ENCODE assay signal across 20 mouse cellular contexts in genomic region chr7:47427815-47428508, GRCm38 (mm10). TPM values are rescaled to one million over a fixed set of nuclear protein-coding genes. Genes with fewer than 3 reads are reported as not detected.
DNase-seq lines count a peak whose midpoint lies in the region; ATAC-seq lines count a peak whose summit lies in the region.
"Not testable (repeated sequence)": the region's sequence is repeated elsewhere in the genome, so short reads cannot be mapped to it uniquely, and the experiment has no call there.
"Had no signal": no experiment of that assay in that cellular context is flagged by ENCODE, and none has a peak within 500 bp of the region (broad histone marks: within the 10 kb centered on the region; RNA-seq: fewer than 3 reads in every experiment).

No protein-coding gene starts in this region.

- H3K4me3 ChIP-seq in liver, embryonic 11.5 days (ENCODE audit: low read depth, low read length); liver, embryonic 12.5 days; liver, embryonic 13.5 days (replicated peaks): not testable (repeated sequence)

- not testable (repeated sequence) for H3K36me3 ChIP-seq in liver, embryonic 11.5 days (ENCODE audit: control insufficient read depth, insufficient read depth, low read length); liver, embryonic 12.5 days; liver, embryonic 13.5 days

- ATAC-seq in erythroid progenitor cell, adult 5-6 weeks (replicated peaks; ENCODE audit: low FRiP score, poor library complexity, severe bottlenecking), result peak; percentile 79
- ATAC-seq in liver, embryonic 11.5 days (replicated peaks; ENCODE audit: low FRiP score), result peak; percentile 81
- peak; percentile 81 for ATAC-seq in liver, embryonic 12.5 days
- ATAC-seq in liver, embryonic 13.5 days (ENCODE audit: low read depth), result 0 out of 2 replicates have a peak, but pooled peaks have one; percentile 64
- ATAC-seq in megakaryocyte-erythroid progenitor cell, adult 5-6 weeks (replicated peaks; ENCODE audit: low FRiP score, low TSS enrichment, poor library complexity, severe bottlenecking), result peak; percentile 50; the same call in 1 of the 2 replicates

- H3K27ac ChIP-seq in liver, embryonic 11.5 days (ENCODE audit: low read depth, low read length); liver, embryonic 12.5 days; liver, embryonic 13.5 days: not testable (repeated sequence)

- not testable (repeated sequence) for H3K4me1 ChIP-seq in liver, embryonic 11.5 days (replicated peaks; ENCODE audit: control insufficient read depth, insufficient read depth, low read length); liver, embryonic 12.5 days; liver, embryonic 13.5 days (replicated peaks)

- not testable (repeated sequence) for H3K27me3 ChIP-seq in liver, embryonic 11.5 days (replicated peaks; ENCODE audit: control insufficient read depth, insufficient read depth, low read length); liver, embryonic 12.5 days (replicated peaks); liver, embryonic 13.5 days

- H3K9me3 ChIP-seq in liver, embryonic 11.5 days (ENCODE audit: control insufficient read depth, low read length); liver, embryonic 12.5 days (replicated peaks); liver, embryonic 13.5 days (replicated peaks): not testable (repeated sequence)

- not testable (repeated sequence) for H3K4me2 ChIP-seq in liver, embryonic 11.5 days; liver, embryonic 12.5 days; liver, embryonic 13.5 days

- H3K9ac ChIP-seq in liver, embryonic 11.5 days (ENCODE audit: low read depth, low read length); liver, embryonic 12.5 days; liver, embryonic 13.5 days: not testable (repeated sequence)

- DNase-seq in liver, embryonic 11.5 days (ENCODE audit: low spot score); liver, embryonic 13.5 days: not testable (repeated sequence)

RNA-seq across cellular contexts. Expression of gene Mrgpra2a, which starts 24.0 kb away (rescaled TPM):
- total RNA-seq in erythroid progenitor cell, adult 5-6 weeks (2015; ENCODE audit: low replicate concordance), result 14.7 TPM in 1 of 2 replicates, not detected in the other
- total RNA-seq in erythroid progenitor cell, adult 5-6 weeks (2017; ENCODE audit: low replicate concordance), result not detected in 2 replicates
- polyA plus RNA-seq in liver, embryonic 11.5 days (2014; fragmentation: Nextera tagmentation; extraction: Ambion mirVana), result not detected in 2 replicates
- polyA plus RNA-seq in liver, embryonic 12.5 days (2016; fragmentation: Nextera tagmentation; extraction: Ambion mirVana), result 0.11 and 0.31 TPM in 2 replicates
- 0.21 and 0.39 TPM in 2 replicates for polyA plus RNA-seq in liver, embryonic 13.5 days (2015; fragmentation: Nextera tagmentation; extraction: Ambion mirVana)
- total RNA-seq in megakaryocyte-erythroid progenitor cell, adult 5-6 weeks (2014; fragmentation: Nextera tagmentation), result not detected in 2 replicates
- total RNA-seq in megakaryocyte-erythroid progenitor cell, adult 5-6 weeks (2017), result not detected in 2 replicates
- total RNA-seq: adrenal gland, adult 18-20 months; adrenal gland, adult 2 months; adrenal gland, adult 8-10 months; adrenal gland, postnatal 10 days; adrenal gland, postnatal 14 days; adrenal gland, postnatal 25 days; adrenal gland, postnatal 36 days; CH12.LX; ES-E14; G1E; MEL had no signal
- polyA plus RNA-seq: activated CD4-positive, CD25-positive, alpha-beta regulatory T cell, adult 4 months; adrenal gland, adult 2 months; brain, embryonic 14.5 days; C2C12; G1E; Patski had no signal
